Mouse (Mus musculus) heart, embryonic 10.5 days (tissue): ENCODE results near the gene Dgke. TPM values are rescaled to one million over a fixed set of nuclear protein-coding genes. Genes with fewer than 3 reads are reported as not detected.

Source experiments
- DNase-seq: peaks from one replicate; pipeline ENCODE4 v3.0.0-alpha.2; 2017; ENCODE audit warnings: low spot score
- H3K27ac ChIP-seq: fragments of 300-500 bp; sonication (generic); 2 replicates; pipeline ENCODE4 v1.5.1; 2016; ENCODE audit warnings: mild to moderate bottlenecking
- H3K27me3 ChIP-seq: fragments of 300-500 bp; sonication (generic); 2 replicates; pipeline ENCODE4 v1.6.1; 2016; ENCODE audit warnings: mild to moderate bottlenecking; ENCODE audit not compliant: poor library complexity, insufficient read depth, severe bottlenecking
- H3K36me3 ChIP-seq: fragments of 300-500 bp; sonication (generic); 2 replicates; pipeline ENCODE4 v1.6.1; 2016; ENCODE audit warnings: mild to moderate bottlenecking, moderate library complexity
- H3K4me1 ChIP-seq: fragments of 300-500 bp; sonication (generic); 2 replicates; pipeline ENCODE4 v1.6.1; 2016; ENCODE audit warnings: mild to moderate bottlenecking
- H3K4me3 ChIP-seq: fragments of 300-500 bp; sonication (generic); 2 replicates; pipeline ENCODE4 v1.5.1; 2016; ENCODE audit warnings: mild to moderate bottlenecking, moderate library complexity
- H3K9me3 ChIP-seq: fragments of 300-500 bp; sonication (generic); 2 replicates; pipeline ENCODE4 v1.6.1; 2016; ENCODE audit warnings: mild to moderate bottlenecking, moderate library complexity
- WGBS: fragments of 180-500 bp; shearing (Covaris S2); methylation state at CpG from one replicate; pipeline ENCODE4 v1.1.7; 2016; 5-methylcytosine and 5-hydroxymethylcytosine counted together
- polyA plus RNA-seq: library from polyadenylated mRNA; unstranded; fragments of >200 nt; fragmentation: Nextera tagmentation; extraction: Ambion mirVana; gene quantifications from 2 replicates; pipeline ENCODE4 v1.2.1, GENCODE M21; 2016

The Dgke gene
- polyA plus RNA-seq, 1 experiment from 2014 or later: 5.3 TPM

GRCm38 (mm10) chr11:88993186-88993585 lies 73.5 kb downstream of the Dgke start:
- H3K4me3 ChIP-seq: no peak overlapping the region
- H3K27ac ChIP-seq: no peak overlapping the region
- 47% methylated on average over 7 of the region's 7 CpGs for WGBS
- no peaks in the 10 kb centered on the region for H3K27me3 ChIP-seq
- no peaks in the 10 kb centered on the region for H3K9me3 ChIP-seq
- H3K4me1 ChIP-seq: no peaks in the 10 kb centered on the region; the same call in 1 of the 2 replicates
- DNase-seq: no peak
- peaks cover 16% of the 10 kb centered on the region for H3K36me3 ChIP-seq

- H3K4me3 ChIP-seq: no peak overlapping the region
- H3K4me1 ChIP-seq: no peaks in the 10 kb centered on the region; the same call in 1 of the 2 replicates
- no peaks in the 10 kb centered on the region for H3K9me3 ChIP-seq
- H3K27me3 ChIP-seq: no peaks in the 10 kb centered on the region
- no peak overlapping the region for H3K27ac ChIP-seq
- 68% methylated on average over 5 of the region's 5 CpGs for WGBS
- peaks cover 46% of the 10 kb centered on the region for H3K36me3 ChIP-seq
- no peak for DNase-seq
Measured at GRCm38 (mm10) chr11:88989530-88989929, 77.1 kb downstream of the Dgke start.

DNA sequence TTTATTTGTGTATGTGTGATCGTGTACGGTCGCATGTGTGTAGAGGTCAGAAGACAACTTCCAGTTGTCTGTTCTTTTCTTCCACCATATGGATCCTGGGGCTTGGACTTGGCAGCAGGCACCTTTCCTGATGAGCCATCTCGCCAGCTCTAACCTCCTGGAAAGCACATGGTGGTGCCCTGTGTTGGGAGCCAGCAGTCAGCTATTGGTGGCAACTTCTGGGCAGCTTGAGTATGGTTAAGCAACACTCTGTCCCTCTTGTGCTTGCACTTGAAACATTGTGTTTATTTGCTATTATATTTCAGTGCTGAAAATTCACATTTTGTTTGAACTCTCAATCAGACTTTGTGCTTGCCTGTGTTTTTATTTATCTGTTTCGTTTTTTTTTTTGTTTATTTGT lies 77.7 kb downstream of the Dgke start:
- H3K36me3 ChIP-seq: peaks cover 51% of the 10 kb centered on the region
- 76% methylated on average over 5 of the region's 5 CpGs for WGBS
- no peak overlapping the region for H3K27ac ChIP-seq
- H3K9me3 ChIP-seq: no peaks in the 10 kb centered on the region
- no peak for DNase-seq
- no peak overlapping the region for H3K4me3 ChIP-seq
- H3K4me1 ChIP-seq: no peaks in the 10 kb centered on the region; the same call in 1 of the 2 replicates
- no peaks in the 10 kb centered on the region for H3K27me3 ChIP-seq

DNA sequence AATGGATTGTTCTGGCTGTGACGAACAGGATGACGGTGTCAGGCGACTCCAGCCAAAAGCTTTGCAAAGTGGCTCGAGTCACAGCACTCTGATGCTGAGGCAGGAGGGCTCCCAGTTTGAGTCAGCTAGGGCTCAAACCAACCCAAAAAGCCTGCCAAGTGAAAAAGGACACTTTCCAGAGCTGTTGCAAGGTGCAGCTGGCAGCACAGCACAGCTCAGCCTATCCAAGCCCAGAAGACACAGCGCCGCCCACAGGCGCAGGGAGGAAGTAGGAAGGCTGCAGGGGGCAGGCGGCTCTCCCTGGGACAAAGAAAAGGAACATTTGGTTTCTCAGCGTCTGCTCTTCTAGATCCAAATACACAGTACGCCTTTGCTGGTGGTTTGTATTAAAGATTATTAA lies 80.0 kb downstream of the Dgke start:
- peaks cover 73% of the 10 kb centered on the region for H3K36me3 ChIP-seq
- H3K27me3 ChIP-seq: no peaks in the 10 kb centered on the region
- 81% methylated on average over 10 of the region's 10 CpGs for WGBS
- H3K4me1 ChIP-seq: no peaks in the 10 kb centered on the region
- no peak overlapping the region for H3K4me3 ChIP-seq
- no peak overlapping the region for H3K27ac ChIP-seq
- H3K9me3 ChIP-seq: no peaks in the 10 kb centered on the region
- no peak for DNase-seq

Other genes starting within 250 kb of the Dgke start
- 26.6 and 39.9 TPM in 2 replicates for gene Akap1, start 202.3 kb downstream of the Dgke start, polyA plus RNA-seq
- gene Scpep1, start 111.4 kb downstream of the Dgke start, polyA plus RNA-seq: 56.2 and 61.9 TPM in 2 replicates
- gene Elobl, start 99.9 kb downstream of the Dgke start, polyA plus RNA-seq: not detected in 2 replicates
- 15.4 and 19.2 TPM in 2 replicates for gene Coil, start 96.6 kb downstream of the Dgke start, polyA plus RNA-seq
- gene Trim25, start 67.5 kb downstream of the Dgke start, polyA plus RNA-seq: 12.7 and 13.9 TPM in 2 replicates
- gene Gm525, start 7.0 kb upstream of the Dgke start, polyA plus RNA-seq: not detected in 2 replicates
- gene Nog, start 235.5 kb upstream of the Dgke start, polyA plus RNA-seq: 1.4 and 2.5 TPM in 2 replicates